Mouse (Mus musculus) urinary bladder, postnatal 10 days (tissue): ENCODE data around the gene Lmbrd2.
A peak's percentile ranks its signal among the peaks of the same experiment; 100 is the strongest.

Source experiments
- DNase-seq: peaks from one replicate; pipeline ENCODE4 v3.0.0; 2022; ENCODE audit warnings: low spot score

Gene Lmbrd2

DNA sequence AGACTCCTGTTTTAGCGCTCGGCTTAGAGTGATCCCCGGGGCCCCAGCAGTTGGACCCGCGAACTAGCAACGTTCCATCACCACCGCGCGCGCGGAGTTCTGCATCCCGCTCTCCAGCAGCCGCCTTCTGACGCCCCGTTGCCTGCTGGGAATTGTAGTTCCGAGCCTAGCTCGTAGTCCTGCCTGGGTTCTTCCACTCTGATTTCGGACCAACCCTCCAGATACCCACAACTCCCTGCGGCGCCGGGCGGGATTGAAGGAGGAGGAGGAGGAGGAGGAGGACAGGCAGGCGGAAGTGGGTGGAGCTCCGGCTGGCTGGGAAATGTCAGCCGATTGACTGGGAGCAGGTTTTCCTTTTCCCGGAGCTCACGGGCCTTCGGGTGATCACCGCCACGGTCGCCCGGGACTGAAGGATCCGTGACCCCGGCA, at the start of gene Lmbrd2:
Gene Lmbrd2, plus strand, starts transcription at position 299 of the 429 bp plus-strand sequence.
- peak; percentile 86 for DNase-seq

- no peak for DNase-seq
These were observed 49.7 kb upstream of the Lmbrd2 start for GRCm38 (mm10) chr15:9090662-9091061.

- no peak for DNase-seq
These were observed 46.6 kb upstream of the Lmbrd2 start for GRCm38 (mm10) chr15:9093598-9094365.

DNA sequence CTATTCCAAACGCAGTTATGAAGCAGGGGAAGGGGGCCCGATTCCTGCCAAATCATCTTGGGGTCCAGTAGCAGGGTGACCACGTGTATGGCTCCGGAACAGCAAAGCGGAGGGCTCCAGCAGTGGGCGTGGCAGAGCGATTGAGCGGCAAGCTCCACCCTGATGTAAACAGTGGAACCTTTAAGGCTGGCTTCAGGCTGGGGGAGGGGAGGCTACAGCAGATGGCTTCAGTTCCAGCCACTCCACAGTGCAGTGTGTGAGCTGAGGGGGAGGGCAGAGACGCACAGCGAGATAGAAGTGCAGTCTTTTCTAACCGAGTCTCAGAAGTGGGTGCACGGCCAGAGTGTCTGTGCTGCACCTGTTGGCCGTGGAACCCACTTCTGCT, 46.0 kb upstream of the Lmbrd2 start:
- DNase-seq = no peak

DNA sequence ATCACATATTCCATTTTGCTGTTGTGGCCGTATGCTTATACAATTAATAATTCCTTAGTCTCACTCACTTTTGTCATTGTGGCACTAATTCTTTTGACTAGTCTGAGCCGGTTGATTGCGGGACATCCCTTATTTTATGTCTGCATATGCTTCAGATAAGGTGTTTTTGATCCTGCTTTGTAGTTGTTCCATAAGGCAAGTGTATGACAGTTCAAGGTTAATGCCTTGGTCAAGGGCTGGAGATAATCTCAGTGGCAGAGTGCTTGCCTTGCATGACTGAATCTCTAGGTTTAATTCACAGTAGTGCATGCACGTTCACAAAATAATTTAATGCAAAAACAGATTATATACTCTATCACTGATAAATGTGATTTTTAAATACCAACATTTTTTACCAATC, 43.5 kb upstream of the Lmbrd2 start:
- no peak for DNase-seq

DNA sequence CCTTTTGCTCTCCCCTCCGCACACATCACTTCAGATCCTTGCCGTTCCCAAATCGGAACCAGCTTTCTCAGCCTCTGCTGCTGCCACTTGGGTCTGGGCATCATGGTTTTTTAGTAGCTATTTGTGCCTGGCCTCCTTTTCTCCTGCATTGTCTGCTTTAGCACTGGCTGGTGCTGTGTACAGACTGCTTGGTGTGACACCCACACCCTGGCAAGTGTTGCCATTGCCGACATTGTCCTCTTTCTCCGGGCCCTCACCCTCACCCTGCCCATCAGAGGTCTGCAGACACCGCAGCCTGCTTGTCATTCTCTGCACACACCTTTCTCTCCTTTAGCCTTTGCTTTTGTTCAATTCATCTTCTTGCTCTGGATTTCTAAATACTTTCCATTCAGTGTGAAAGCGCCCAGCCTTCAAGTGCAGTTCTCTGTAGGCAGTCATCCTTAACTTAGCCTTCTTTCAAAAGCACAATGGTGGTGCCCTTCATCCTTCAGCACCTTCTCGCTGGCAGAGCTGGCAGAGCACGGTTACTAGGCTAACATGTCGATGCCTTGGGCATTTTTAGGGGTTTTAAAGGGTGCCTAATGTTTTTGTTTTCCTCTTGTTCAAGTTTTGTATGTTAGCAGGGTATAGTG, 39.8 kb upstream of the Lmbrd2 start:
- no peak for DNase-seq

GRCm38 (mm10) chr15:9106303-9107074, 33.9 kb upstream of the Lmbrd2 start:
- DNase-seq = no peak

DNA sequence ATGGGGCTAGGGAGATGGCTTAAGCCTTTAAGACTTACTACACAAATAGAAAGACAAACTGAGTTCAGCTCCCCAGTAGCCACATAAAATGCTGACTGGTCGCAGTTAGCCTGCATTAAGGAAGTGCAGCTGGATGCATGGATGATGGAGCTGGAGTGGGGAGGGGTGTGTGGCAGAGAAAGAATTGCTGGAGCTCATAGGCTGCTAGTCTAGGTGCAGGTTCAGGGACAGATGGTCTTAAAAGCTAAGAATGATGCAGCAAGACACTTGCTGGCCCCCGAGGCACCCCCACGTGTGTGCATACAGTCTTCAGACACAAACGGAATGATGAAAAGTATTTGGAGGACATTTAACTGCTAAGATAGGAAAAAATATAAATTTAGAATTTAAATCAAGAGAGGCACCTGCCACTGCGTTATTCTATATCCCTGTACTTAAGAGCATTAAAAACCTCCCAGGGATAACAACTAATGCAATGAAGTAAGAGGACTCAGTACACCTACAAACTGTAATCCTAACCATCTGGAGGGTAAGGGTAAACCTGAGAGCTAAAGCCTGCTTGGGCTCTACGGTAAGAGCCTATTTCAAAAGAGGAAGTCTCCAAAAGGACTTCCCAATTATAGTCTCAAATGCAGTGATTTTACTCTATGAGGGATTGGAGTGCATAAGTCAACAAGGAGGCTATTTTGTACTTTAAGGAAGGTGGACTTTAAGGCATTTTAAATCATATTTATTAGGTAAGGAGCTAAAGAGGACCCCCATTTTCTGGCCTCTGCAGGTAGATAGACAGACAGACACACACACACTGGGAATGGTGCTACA, 29.6 kb upstream of the Lmbrd2 start:
- no peak for DNase-seq

DNA sequence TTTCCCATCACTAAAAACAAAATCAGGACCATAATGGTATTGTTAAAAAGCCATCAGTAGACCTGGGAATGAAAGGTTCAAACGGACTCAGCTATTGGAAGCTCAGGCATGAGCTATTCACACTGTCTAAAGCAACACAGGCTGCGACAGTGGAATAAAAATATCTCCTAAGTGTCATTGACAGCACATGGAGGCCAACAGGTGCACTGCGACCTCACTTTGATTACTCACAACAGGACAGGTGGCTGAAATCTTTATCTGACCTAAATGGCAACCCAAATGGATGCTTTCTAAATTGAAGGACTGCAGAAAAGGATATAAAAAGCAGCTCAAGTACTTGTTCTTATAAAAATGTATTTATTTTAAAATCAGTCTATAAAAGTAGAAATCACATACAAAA, 28.7 kb upstream of the Lmbrd2 start:
- DNase-seq = no peak

DNA sequence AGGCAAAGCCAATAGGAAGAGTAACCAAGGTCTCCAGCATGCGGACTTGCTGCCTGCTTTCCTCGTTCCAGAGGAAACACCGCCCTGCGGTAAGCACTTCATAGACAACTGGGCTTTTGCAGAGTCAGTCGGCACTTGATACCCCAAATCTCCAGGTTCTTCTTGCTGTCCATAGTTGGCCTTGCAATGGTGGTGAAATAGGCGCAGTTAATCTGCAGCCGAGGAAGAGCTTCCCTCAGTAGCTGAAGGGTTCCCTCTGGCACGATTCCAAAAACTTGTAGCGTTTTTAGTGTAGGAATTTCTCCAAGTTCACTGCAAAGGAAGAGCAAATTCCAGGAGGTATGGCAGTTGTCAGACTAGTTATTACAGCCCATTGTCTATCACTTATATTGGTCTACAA, 26.8 kb upstream of the Lmbrd2 start:
- DNase-seq = no peak

- DNase-seq = no peak
These were observed 26.2 kb upstream of the Lmbrd2 start for GRCm38 (mm10) chr15:9114131-9114530.

GRCm38 (mm10) chr15:9114599-9114998, 25.8 kb upstream of the Lmbrd2 start:
- no peak for DNase-seq

DNA sequence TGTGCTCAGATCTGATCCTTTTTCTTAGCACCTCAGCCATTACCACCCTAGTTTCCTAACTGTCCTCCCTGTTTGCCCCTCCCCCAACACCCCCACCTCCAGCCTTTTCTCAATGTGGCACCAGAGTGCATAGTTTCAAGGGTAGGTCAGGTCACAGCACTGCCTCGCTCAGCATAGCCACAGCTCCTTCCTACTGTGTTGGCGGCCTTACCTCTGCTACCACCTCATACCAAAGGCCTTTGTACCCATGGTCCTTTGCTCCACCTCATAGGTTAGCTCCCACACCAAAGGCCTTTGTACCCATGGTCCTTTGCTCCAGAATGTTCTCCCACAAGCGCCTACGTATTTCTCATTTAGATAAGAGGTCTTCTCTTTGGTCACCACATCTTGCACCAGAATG, 21.5 kb upstream of the Lmbrd2 start:
- no peak for DNase-seq

DNA sequence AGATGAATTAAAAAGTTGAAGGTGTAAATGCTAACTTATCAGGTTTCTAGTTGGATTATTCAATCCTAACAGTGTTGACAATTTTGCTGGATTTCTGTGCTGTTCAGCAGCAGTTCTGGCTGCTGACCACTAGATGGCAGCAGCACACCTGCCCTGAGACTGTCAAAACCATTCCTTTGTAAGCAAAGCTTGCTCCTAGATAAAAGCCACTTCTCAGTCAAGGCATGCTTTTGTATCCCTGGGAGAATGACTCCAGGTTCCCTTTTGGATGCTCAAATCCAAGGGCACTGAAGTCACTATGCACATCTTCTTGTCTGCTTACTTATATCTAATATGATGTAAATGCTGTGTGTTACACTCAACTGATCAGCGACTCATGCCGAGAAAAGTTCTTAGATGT, 20.3 kb upstream of the Lmbrd2 start:
- no peak for DNase-seq

- DNase-seq = no peak
These were observed 17.4 kb upstream of the Lmbrd2 start for GRCm38 (mm10) chr15:9122989-9123388.

GRCm38 (mm10) chr15:9124856-9125255, 15.5 kb upstream of the Lmbrd2 start:
- no peak for DNase-seq

- no peak for DNase-seq
These were observed 13.1 kb upstream of the Lmbrd2 start for GRCm38 (mm10) chr15:9127051-9127791.

DNA sequence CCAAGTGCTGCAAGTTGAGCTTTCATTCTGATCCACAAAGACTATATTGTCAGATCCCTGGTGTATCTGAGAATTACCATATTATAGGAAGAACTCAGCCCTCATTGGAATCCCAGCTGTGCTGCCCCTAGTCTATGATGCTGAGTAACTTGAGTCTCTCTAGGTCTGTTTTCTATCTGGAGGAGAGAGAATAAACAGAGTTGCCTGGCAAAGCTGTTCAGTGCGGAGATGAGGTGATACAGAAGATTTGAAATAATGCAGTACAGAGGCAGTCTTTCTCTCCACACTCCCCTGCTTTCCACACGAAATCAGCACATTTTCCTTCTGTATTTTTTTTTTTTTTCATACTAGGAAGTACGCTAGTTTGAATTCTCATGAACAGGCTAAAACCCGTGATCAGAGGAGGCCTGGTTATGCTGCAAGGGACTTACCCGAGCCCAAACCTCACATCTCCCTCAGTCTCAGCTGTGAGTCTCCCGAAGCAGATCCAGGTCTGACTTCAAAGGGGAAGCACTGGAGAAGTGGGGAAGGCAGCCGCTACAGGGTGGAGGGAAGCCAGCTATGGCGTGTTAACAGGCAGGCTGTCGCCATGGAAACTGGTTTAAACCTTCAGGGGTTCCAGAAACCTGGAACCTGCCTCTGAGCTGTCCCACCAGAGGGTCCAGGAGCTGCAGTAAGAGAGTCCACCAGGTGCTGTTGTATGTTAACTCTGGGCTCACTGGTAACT, 9.4 kb upstream of the Lmbrd2 start:
- DNase-seq = no peak

DNA sequence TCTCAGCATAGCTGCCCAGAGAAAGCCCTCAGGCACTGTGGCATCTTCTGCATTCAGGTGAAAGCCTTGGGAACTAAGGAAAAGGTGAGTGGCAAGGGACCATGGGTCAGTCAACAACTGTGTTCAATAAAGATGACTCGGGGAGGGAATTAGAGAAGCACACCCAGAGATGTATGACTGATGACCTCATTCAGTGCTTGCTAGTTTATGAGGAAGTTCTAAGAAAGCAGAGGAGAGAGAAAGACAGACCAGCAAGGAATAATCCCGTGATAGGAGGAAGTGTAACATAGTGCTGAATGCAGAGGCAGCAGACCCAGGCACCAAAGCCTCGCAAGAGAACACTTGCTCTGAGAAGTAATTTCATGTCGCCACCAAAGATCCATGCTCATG, 8.9 kb upstream of the Lmbrd2 start:
- DNase-seq = no peak

DNA sequence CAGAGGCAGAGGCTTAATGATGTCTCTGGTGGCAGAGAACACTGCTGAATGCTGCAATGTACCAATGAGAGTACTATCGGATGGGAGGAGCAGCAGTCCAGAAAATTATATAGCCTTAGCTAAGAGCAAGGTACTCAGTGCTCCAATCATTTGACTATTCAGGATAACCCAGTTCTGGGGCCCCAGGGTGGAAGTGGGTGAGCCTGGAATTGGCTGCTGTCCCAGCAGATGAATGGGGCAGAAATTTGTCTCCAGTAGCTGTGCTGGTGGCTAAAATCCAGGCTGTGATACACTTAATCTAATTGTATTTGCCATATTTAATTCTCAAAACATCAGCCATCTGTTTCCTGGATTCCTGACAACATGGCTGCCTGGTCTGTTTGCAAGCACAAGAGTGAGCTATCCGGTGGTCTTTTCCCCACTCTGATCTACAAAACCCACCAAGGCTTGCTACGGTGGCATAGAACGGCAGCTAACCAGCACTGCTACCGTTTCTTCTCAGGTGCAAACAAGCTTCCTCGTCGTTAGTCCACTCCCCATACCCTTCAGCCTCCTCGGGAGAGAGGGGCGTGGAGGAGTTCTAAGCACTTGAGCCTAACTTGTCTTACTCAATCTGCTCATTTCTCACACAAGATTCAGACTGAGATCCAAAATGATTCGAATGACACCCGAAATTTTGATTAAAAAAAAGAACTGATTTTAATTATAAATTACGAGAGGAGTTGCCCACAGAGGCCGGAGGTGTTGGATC, 7.5 kb upstream of the Lmbrd2 start:
- DNase-seq = no peak
